Mouse (Mus musculus): ENCODE measurements at regions not wholly inside any gene's neighbourhood (a gene's known extent, or its start where the extent isn't known, plus 50 kb on each side); places are given as distances from the start of the nearest gene placed in this dataset.

GRCm38 (mm10) chr1:183947066-183947465, 66.0 kb upstream of the Dusp10 start:
- no peaks in the 10 kb centered on the region for H3K36me3 ChIP-seq (ENCODE audit: control insufficient read depth, insufficient read depth)
- H3K4me3 ChIP-seq: no peak overlapping the region
- H3K79me2 ChIP-seq (ENCODE audit: control insufficient read depth, insufficient read depth): no peaks in the 10 kb centered on the region
- TF ChIP-seq SRF (IDR thresholded peaks at IDR 0.05; ENCODE audit: control insufficient read depth, insufficient read length, low read depth) (no peak), REST (IDR thresholded peaks at IDR 0.05; ENCODE audit: insufficient read depth, insufficient read length) (no peak)
- no peak overlapping the region for H3K4me2 ChIP-seq (ENCODE audit: low read depth)
- H3K27me3 ChIP-seq (ENCODE audit: control insufficient read depth, insufficient read depth, insufficient read length): no peaks in the 10 kb centered on the region
- H3ac ChIP-seq (ENCODE audit: control insufficient read depth, insufficient read length): no peak overlapping the region

- Histone ChIP-seq H3ac (ENCODE audit: control insufficient read depth, insufficient read length) (no peak overlapping the region), H3K36me3 (ENCODE audit: control insufficient read depth, insufficient read depth) (no peaks in the 10 kb centered on the region), H3K4me2 (ENCODE audit: low read depth) (no peak overlapping the region), H3K4me3 (no peak overlapping the region), H3K79me2 (ENCODE audit: control insufficient read depth, insufficient read depth) (no peaks in the 10 kb centered on the region), H3K27me3 (ENCODE audit: control insufficient read depth, insufficient read depth, insufficient read length) (no peaks in the 10 kb centered on the region)
- no peak for TF ChIP-seq MYOD1 (IDR thresholded peaks at IDR 0.05; ENCODE audit: control insufficient read depth in 1 of 3, insufficient read length in 2 of 3, low read depth in 2 of 3)
- no peak for TF ChIP-seq CEBPB (IDR thresholded peaks at IDR 0.05; ENCODE audit: insufficient read depth, poor library complexity, severe bottlenecking)
- no peak for TF ChIP-seq MAX (IDR thresholded peaks at IDR 0.05; ENCODE audit: low read depth)
- TF ChIP-seq POLR2AphosphoS2 (IDR thresholded peaks at IDR 0.05; ENCODE audit: insufficient read length, low read depth): no peak
- TF ChIP-seq TCF3 (IDR thresholded peaks at IDR 0.05; ENCODE audit: insufficient read length, low read depth): no peak
- TF ChIP-seq MYOG (IDR thresholded peaks at IDR 0.05; ENCODE audit: control insufficient read depth in 1 of 3, insufficient read depth in 1 of 3, insufficient read length in 2 of 3, low read depth in 2 of 3): no peak
- TF ChIP-seq POLR2A (IDR thresholded peaks at IDR 0.05; ENCODE audit: insufficient read length, low read depth): no peak
Measured at GRCm38 (mm10) chr1:183949205-183949604, 63.9 kb upstream of the Dusp10 start.

GRCm38 (mm10) chr1:183954086-183954485, 59.0 kb upstream of the Dusp10 start:
- Histone ChIP-seq H3K36me3 (ENCODE audit: control insufficient read depth, insufficient read depth) (no peaks in the 10 kb centered on the region), H3K4me3 (no peak overlapping the region), H3K27me3 (ENCODE audit: control insufficient read depth, insufficient read depth, insufficient read length) (no peaks in the 10 kb centered on the region), H3ac (ENCODE audit: control insufficient read depth, insufficient read length) (no peak overlapping the region), H3K79me2 (ENCODE audit: control insufficient read depth, insufficient read depth) (no peaks in the 10 kb centered on the region), H3K4me2 (ENCODE audit: low read depth) (no peak overlapping the region)
- TF ChIP-seq MYOG (IDR thresholded peaks at IDR 0.05; ENCODE audit: control insufficient read depth in 1 of 3, insufficient read depth in 1 of 3, insufficient read length in 2 of 3, low read depth in 2 of 3): no peak
- TF ChIP-seq CEBPB (IDR thresholded peaks at IDR 0.05; ENCODE audit: insufficient read depth, poor library complexity, severe bottlenecking): peak; percentile 45; the same call in 1 of the 2 replicates
- TF ChIP-seq TCF12 (IDR thresholded peaks at IDR 0.05; ENCODE audit: insufficient read depth, poor library complexity, severe bottlenecking): no peak

DNA sequence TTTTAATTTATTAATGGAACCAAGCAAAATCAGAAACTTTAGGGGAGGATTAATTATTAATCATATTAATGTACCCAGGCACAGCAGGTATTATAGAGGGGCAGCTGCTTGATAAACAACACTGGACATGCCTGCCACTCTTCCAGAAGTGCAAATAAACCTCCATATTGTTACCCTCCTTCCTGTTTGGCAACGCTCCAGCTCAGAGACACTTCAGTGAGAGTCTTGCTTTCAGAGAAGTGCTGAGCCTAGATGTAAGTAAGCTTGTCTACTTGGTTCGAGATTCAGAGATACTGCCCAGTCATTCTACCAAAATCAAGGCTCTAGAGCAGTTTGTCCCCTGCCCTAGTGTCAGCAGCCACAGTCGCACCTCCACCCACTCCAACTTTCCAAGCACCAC, 56.7 kb upstream of the Dusp10 start:
- Histone ChIP-seq H3K79me2 (ENCODE audit: control insufficient read depth, insufficient read depth) (no peaks in the 10 kb centered on the region), H3ac (ENCODE audit: control insufficient read depth, insufficient read length) (no peak overlapping the region), H3K4me3 (no peak overlapping the region), H3K4me2 (ENCODE audit: low read depth) (no peak overlapping the region), H3K27me3 (ENCODE audit: control insufficient read depth, insufficient read depth, insufficient read length) (no peaks in the 10 kb centered on the region), H3K36me3 (ENCODE audit: control insufficient read depth, insufficient read depth) (no peaks in the 10 kb centered on the region)
- no peak for TF ChIP-seq REST (IDR thresholded peaks at IDR 0.05; ENCODE audit: insufficient read depth, insufficient read length)
- TF ChIP-seq SRF (IDR thresholded peaks at IDR 0.05; ENCODE audit: control insufficient read depth, insufficient read length, low read depth): no peak
- TF ChIP-seq CEBPB (IDR thresholded peaks at IDR 0.05; ENCODE audit: insufficient read depth, poor library complexity, severe bottlenecking): no peak
- no peak for TF ChIP-seq E2F4 (IDR thresholded peaks at IDR 0.05; ENCODE audit: insufficient read depth)
- no peak for TF ChIP-seq MAX (IDR thresholded peaks at IDR 0.05; ENCODE audit: low read depth)
- TF ChIP-seq TCF12 (IDR thresholded peaks at IDR 0.05; ENCODE audit: insufficient read depth, poor library complexity, severe bottlenecking): no peak
- TF ChIP-seq USF1 (IDR thresholded peaks at IDR 0.05; ENCODE audit: low read depth): no peak
- TF ChIP-seq POLR2A (IDR thresholded peaks at IDR 0.05; ENCODE audit: insufficient read length, low read depth): no peak
- no peak for TF ChIP-seq TCF3 (IDR thresholded peaks at IDR 0.05; ENCODE audit: insufficient read length, low read depth)
- no peak for TF ChIP-seq POLR2AphosphoS2 (IDR thresholded peaks at IDR 0.05; ENCODE audit: insufficient read length, low read depth)
- no peak for TF ChIP-seq MYOG (IDR thresholded peaks at IDR 0.05; ENCODE audit: control insufficient read depth in 1 of 3, insufficient read depth in 1 of 3, insufficient read length in 2 of 3, low read depth in 2 of 3)
- no peak for TF ChIP-seq MYOD1 (IDR thresholded peaks at IDR 0.05; ENCODE audit: control insufficient read depth in 1 of 3, insufficient read length in 2 of 3, low read depth in 2 of 3)

DNA sequence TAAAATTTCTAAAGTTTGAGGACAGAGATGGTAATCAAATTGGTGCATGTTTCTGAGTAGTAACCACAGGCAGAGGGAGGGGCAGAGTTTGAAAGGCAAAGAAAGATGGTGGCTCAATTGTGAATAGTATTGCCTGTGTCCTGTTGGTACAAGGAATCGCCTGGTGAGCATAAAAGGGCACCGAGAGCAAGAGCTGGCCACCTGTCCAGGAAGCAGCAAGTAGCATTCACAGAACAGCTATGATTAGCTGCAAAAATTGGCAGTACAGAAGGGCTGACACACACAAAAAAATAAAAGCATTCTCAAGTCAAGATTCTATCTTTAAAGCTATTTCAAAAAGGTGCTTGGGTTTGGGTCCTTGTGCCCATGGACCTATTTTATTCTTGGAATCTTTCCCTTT, 51.7 kb upstream of the Dusp10 start:
- H3K27me3 ChIP-seq (ENCODE audit: control insufficient read depth, insufficient read depth, insufficient read length): no peaks in the 10 kb centered on the region
- H3K4me2 ChIP-seq (ENCODE audit: low read depth): no peak overlapping the region
- H3ac ChIP-seq (ENCODE audit: control insufficient read depth, insufficient read length): no peak overlapping the region
- no peak overlapping the region for H3K4me3 ChIP-seq
- TF ChIP-seq SRF (IDR thresholded peaks at IDR 0.05; ENCODE audit: control insufficient read depth, insufficient read length, low read depth) (no peak), MYOG (IDR thresholded peaks at IDR 0.05; ENCODE audit: control insufficient read depth in 1 of 3, insufficient read depth in 1 of 3, insufficient read length in 2 of 3, low read depth in 2 of 3) (peak in 1 of 3 experiments; percentile 63), MYOD1 (IDR thresholded peaks at IDR 0.05; ENCODE audit: control insufficient read depth in 1 of 3, insufficient read length in 2 of 3, low read depth in 2 of 3) (peak in 2 of 3 experiments; percentile 41 to 51), POLR2AphosphoS2 (IDR thresholded peaks at IDR 0.05; ENCODE audit: insufficient read length, low read depth) (no peak)
- H3K36me3 ChIP-seq (ENCODE audit: control insufficient read depth, insufficient read depth): no peaks in the 10 kb centered on the region
- H3K79me2 ChIP-seq (ENCODE audit: control insufficient read depth, insufficient read depth): no peaks in the 10 kb centered on the region

GRCm38 (mm10) chr1:183962486-183962885, 50.6 kb upstream of the Dusp10 start:
- Histone ChIP-seq H3K4me3 (no peak overlapping the region), H3K27me3 (ENCODE audit: control insufficient read depth, insufficient read depth, insufficient read length) (no peaks in the 10 kb centered on the region), H3K4me2 (ENCODE audit: low read depth) (no peak overlapping the region), H3K36me3 (ENCODE audit: control insufficient read depth, insufficient read depth) (no peaks in the 10 kb centered on the region), H3K79me2 (ENCODE audit: control insufficient read depth, insufficient read depth) (no peaks in the 10 kb centered on the region), H3ac (ENCODE audit: control insufficient read depth, insufficient read length) (no peak overlapping the region)
- TF ChIP-seq MYOG (IDR thresholded peaks at IDR 0.05; ENCODE audit: control insufficient read depth in 1 of 3, insufficient read depth in 1 of 3, insufficient read length in 2 of 3, low read depth in 2 of 3): no peak
- no peak for TF ChIP-seq USF1 (IDR thresholded peaks at IDR 0.05; ENCODE audit: low read depth)
- TF ChIP-seq E2F4 (IDR thresholded peaks at IDR 0.05; ENCODE audit: insufficient read depth): no peak
- TF ChIP-seq SRF (IDR thresholded peaks at IDR 0.05; ENCODE audit: control insufficient read depth, insufficient read length, low read depth): no peak
